Mouse (Mus musculus): ENCODE results near the gene Map4k2. TPM values are rescaled to one million over a fixed set of nuclear protein-coding genes. Genes with fewer than 3 reads are reported as not detected.

Map4k2 gene
- polyA plus RNA-seq, 1 experiment, result 57.4 TPM

DNA sequence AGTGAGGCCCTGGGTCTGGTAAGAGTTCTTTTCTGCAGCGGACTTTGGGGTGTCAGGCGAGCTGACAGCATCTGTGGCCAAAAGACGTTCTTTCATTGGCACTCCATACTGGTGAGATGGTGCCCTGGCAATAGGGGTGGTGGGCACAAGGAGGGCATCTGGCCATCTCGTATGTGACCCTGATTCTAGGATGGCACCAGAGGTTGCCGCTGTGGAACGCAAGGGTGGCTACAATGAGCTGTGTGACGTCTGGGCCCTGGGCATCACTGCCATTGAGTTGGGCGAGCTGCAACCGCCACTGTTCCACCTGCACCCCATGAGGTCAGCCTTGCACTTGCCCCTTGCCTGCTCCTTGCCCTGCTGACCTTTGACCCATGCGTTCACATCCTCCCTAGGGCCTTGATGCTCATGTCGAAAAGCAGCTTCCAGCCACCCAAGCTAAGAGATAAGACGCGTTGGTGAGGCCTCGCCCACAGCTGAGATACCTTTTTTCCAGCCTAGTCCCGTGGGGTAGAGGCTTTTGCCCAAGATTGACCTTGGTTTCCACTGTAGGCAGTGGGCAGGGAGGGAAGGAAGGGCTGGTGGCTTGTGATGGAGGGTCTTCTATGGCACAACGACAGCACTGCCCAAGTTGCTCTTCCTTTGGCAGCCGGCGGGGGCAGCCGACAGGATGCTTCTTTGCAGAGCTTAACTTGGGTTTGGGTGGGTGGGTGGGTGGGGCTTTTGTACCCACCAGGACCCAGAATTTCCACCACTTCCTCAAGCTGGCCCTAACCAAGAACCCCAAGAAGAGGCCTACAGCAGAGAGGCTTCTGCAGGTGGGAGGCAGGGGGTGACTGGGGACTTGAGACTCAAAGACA lies 2.4 kb downstream of the Map4k2 start:
- no peak overlapping the region for H3K4me3 ChIP-seq (ENCODE audit: insufficient read depth, low read length)
- H3K4me1 ChIP-seq (ENCODE audit: control insufficient read depth, insufficient read depth, low read length), result peaks cover 13% of the 10 kb centered on the region
- no peak overlapping the region for H3K27ac ChIP-seq (ENCODE audit: insufficient read depth, low read depth, low read length)
- TF ChIP-seq POLR2A (IDR thresholded peaks at IDR 0.05; ENCODE audit: borderline replicate concordance, low read depth, low read length) (no peak), CTCF (IDR thresholded peaks at IDR 0.05; ENCODE audit: low read depth, low read length) (no peak)

DNA sequence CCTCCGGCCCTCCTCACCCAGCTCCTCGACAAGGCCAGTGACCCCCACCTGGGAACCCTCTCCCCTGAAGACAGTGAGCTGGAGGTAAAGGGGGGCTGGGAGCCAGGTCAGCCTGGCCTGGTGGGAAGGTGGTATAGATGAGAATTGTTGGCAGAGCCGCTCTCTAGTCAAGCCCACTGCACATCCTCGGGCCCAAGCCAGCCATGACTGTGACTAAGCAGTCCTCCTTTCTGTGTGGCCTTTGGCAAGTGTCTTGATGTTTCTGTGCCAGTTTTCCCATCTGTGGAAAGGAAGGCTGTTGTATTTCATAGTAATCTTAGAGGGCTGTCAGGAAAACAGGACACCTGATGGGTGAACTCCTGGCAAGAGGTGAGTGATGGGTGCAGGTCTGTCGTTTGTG lies 3.1 kb downstream of the Map4k2 start:
- Histone ChIP-seq H3K27ac (ENCODE audit: insufficient read depth, low read depth, low read length) (no peak overlapping the region), H3K4me1 (ENCODE audit: control insufficient read depth, insufficient read depth, low read length) (peaks cover 13% of the 10 kb centered on the region), H3K4me3 (ENCODE audit: insufficient read depth, low read length) (no peak overlapping the region)
- TF ChIP-seq CTCF (IDR thresholded peaks at IDR 0.05; ENCODE audit: low read depth, low read length), result no peak
- TF ChIP-seq POLR2A (IDR thresholded peaks at IDR 0.05; ENCODE audit: borderline replicate concordance, low read depth, low read length), result no peak

GRCm38 (mm10) chr19:6346023-6346422 lies 5.1 kb downstream of the Map4k2 start:
- Histone ChIP-seq H3K27ac (ENCODE audit: insufficient read depth, low read depth, low read length) (no peak overlapping the region), H3K4me3 (ENCODE audit: insufficient read depth, low read length) (no peak overlapping the region), H3K4me1 (ENCODE audit: control insufficient read depth, insufficient read depth, low read length) (peaks cover 5% of the 10 kb centered on the region; the same call in 1 of the 2 replicates)
- no peak for TF ChIP-seq POLR2A (IDR thresholded peaks at IDR 0.05; ENCODE audit: borderline replicate concordance, low read depth, low read length)
- TF ChIP-seq CTCF (IDR thresholded peaks at IDR 0.05; ENCODE audit: low read depth, low read length), result no peak

GRCm38 (mm10) chr19:6346661-6347060 lies 5.7 kb downstream of the Map4k2 start:
- Histone ChIP-seq H3K4me3 (ENCODE audit: insufficient read depth, low read length) (no peak overlapping the region), H3K27ac (ENCODE audit: insufficient read depth, low read depth, low read length) (no peak overlapping the region), H3K4me1 (ENCODE audit: control insufficient read depth, insufficient read depth, low read length) (peaks cover 5% of the 10 kb centered on the region; the same call in 1 of the 2 replicates)
- TF ChIP-seq POLR2A (IDR thresholded peaks at IDR 0.05; ENCODE audit: borderline replicate concordance, low read depth, low read length) (no peak), CTCF (IDR thresholded peaks at IDR 0.05; ENCODE audit: low read depth, low read length) (no peak)

DNA sequence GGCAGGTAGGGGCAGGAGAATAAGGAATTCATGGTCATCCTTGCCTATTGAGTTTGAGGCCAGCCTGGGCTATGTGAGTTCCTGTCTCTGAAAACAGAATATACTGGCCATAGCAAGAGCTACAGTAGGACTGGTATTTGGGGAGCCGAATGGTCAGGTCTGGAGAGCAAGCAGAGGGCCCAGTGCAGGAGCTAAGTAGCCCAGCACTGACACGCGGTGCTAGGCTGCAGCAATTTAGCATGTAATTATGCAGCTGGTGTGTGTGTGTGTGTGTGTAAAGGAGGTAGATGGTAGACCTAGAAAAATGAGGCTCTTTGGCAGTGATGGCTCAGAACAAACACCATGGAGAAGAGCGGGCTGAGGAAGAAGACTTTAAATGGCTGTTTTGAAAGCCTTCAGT lies 6.7 kb downstream of the Map4k2 start:
- Histone ChIP-seq H3K4me3 (ENCODE audit: insufficient read depth, low read length) (no peak overlapping the region), H3K4me1 (ENCODE audit: control insufficient read depth, insufficient read depth, low read length) (peaks cover 9% of the 10 kb centered on the region), H3K27ac (ENCODE audit: insufficient read depth, low read depth, low read length) (no peak overlapping the region)
- TF ChIP-seq CTCF (IDR thresholded peaks at IDR 0.05; ENCODE audit: low read depth, low read length) (no peak), POLR2A (IDR thresholded peaks at IDR 0.05; ENCODE audit: borderline replicate concordance, low read depth, low read length) (no peak)

- Histone ChIP-seq H3K4me1 (ENCODE audit: control insufficient read depth, insufficient read depth, low read length) (peaks cover 9% of the 10 kb centered on the region), H3K4me3 (ENCODE audit: insufficient read depth, low read length) (no peak overlapping the region), H3K27ac (ENCODE audit: insufficient read depth, low read depth, low read length) (no peak overlapping the region)
- TF ChIP-seq POLR2A (IDR thresholded peaks at IDR 0.05; ENCODE audit: borderline replicate concordance, low read depth, low read length) (no peak), CTCF (IDR thresholded peaks at IDR 0.05; ENCODE audit: low read depth, low read length) (no peak)
Measured at GRCm38 (mm10) chr19:6348717-6349116, 7.8 kb downstream of the Map4k2 start.

DNA sequence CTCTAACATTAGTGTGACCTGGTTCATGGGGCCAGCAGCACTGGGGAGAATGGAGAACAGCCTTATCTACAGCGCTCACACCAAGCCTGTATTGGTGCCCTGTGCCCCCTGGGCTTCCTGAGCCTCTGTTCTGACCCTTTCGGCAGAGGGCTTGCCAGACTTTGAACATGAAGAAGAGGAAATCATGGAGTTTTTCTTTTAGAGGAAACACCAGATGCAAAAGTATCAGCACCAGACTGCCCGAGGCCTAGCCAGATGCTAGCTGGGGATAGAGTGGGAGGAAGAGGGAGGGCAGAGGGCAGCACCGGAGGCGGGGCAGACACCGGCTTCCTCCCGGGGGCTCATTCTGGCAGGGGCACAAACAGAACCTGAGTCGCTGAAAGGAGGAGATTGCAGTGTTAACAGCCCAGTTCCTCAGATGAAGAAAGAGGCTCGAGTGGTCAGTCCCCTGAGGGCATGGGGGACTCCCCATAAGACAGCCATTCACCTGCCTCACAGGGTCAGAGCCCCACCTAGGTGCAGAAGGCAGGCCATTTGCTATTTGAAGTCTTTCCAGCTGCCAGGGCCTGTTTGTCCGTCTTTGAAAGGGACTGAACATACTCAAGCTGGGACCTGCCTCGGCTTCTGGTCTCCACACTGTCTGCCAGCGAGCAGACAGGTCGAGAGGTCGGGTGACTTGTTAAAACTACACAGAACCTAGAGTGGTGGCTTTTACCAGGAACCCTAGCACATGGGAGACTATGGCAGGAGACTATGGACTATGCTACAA lies 8.5 kb downstream of the Map4k2 start:
- H3K27ac ChIP-seq (ENCODE audit: insufficient read depth, low read depth, low read length), result no peak overlapping the region
- H3K4me3 ChIP-seq (ENCODE audit: insufficient read depth, low read length), result no peak overlapping the region
- H3K4me1 ChIP-seq (ENCODE audit: control insufficient read depth, insufficient read depth, low read length), result peaks cover 9% of the 10 kb centered on the region
- TF ChIP-seq CTCF (IDR thresholded peaks at IDR 0.05; ENCODE audit: low read depth, low read length) (no peak), POLR2A (IDR thresholded peaks at IDR 0.05; ENCODE audit: borderline replicate concordance, low read depth, low read length) (no peak)

GRCm38 (mm10) chr19:6351431-6352106 lies 10.6 kb downstream of the Map4k2 start:
- Histone ChIP-seq H3K4me3 (ENCODE audit: insufficient read depth, low read length) (no peak overlapping the region), H3K4me1 (ENCODE audit: control insufficient read depth, insufficient read depth, low read length) (peaks cover 7% of the 10 kb centered on the region), H3K27ac (ENCODE audit: insufficient read depth, low read depth, low read length) (no peak overlapping the region)
- TF ChIP-seq CTCF (IDR thresholded peaks at IDR 0.05; ENCODE audit: low read depth, low read length), result no peak
- no peak for TF ChIP-seq POLR2A (IDR thresholded peaks at IDR 0.05; ENCODE audit: borderline replicate concordance, low read depth, low read length)

GRCm38 (mm10) chr19:6352107-6352505 lies 11.2 kb downstream of the Map4k2 start:
- Histone ChIP-seq H3K4me3 (ENCODE audit: insufficient read depth, low read length) (no peak overlapping the region), H3K4me1 (ENCODE audit: control insufficient read depth, insufficient read depth, low read length) (peaks cover 7% of the 10 kb centered on the region), H3K27ac (ENCODE audit: insufficient read depth, low read depth, low read length) (no peak overlapping the region)
- TF ChIP-seq POLR2A (IDR thresholded peaks at IDR 0.05; ENCODE audit: borderline replicate concordance, low read depth, low read length), result no peak
- no peak for TF ChIP-seq CTCF (IDR thresholded peaks at IDR 0.05; ENCODE audit: low read depth, low read length)
